Mouse (Mus musculus) G1E (cell line): Measurements from ENCODE around the gene Pitpnm1.

ENCODE experiments used
- CTCF ChIP-seq: IDR thresholded peaks from 2 replicates; pipeline ENCODE4 v1.5.1; 2012; ENCODE audit warnings: low read depth, low read length, inconsistent platforms, mixed read lengths
- GATA1 ChIP-seq: IDR thresholded peaks from 2 replicates; pipeline ENCODE4 v1.6.1; 2012; ENCODE audit warnings: borderline replicate concordance, low read length, inconsistent platforms, mixed read lengths
- GATA2 ChIP-seq: IDR thresholded peaks from 2 replicates; pipeline ENCODE4 v1.6.1; 2012; ENCODE audit warnings: low read depth, low read length, inconsistent platforms, borderline replicate concordance
- POLR2AphosphoS5 ChIP-seq: IDR thresholded peaks from 2 replicates; pipeline ENCODE4 v1.6.1; 2012; ENCODE audit warnings: low read depth, low read length, inconsistent platforms; ENCODE audit not compliant: insufficient replicate concordance

DNA sequence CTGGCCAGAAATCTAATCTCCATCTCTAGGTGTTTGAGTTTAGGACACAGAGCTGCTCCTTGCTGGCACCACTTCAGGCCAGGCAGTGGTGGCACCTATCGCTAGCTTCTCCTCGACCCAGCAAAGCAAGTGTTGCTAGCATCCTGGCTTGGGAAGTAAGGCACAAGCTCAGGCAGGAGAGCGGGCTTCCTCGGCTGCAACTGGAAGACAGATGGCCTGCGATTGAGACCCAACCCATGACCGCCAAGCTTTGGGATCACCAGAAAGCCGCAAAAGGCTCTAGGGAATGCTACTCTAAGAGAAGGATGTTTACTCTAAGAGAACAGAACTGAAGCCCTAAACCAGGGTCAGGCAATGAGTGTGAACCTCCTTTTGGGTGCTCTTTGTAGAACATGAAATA, 29.7 kb downstream of the Pitpnm1 start:
- no peak for TF ChIP-seq CTCF
- no peak for TF ChIP-seq GATA2
- no peak for TF ChIP-seq GATA1
- TF ChIP-seq POLR2AphosphoS5: no peak
